Mouse (Mus musculus) A20 (cell line): ENCODE data around the gene Chrng.

ENCODE experiments used
- DNase-seq: peaks from one replicate; pipeline ENCODE4 v3.0.0-alpha.2; 2011; ENCODE audit warnings: low read depth, low spot score

Gene Chrng

GRCm38 (mm10) chr1:87198119-87199065 is 6.1 kb upstream of the Chrng start:
- DNase-seq: no peak

- DNase-seq: no peak
Observed at GRCm38 (mm10) chr1:87200811-87201210, 3.6 kb upstream of the Chrng start.

- no peak for DNase-seq
Observed at GRCm38 (mm10) chr1:87201848-87202247, 2.6 kb upstream of the Chrng start.

- DNase-seq: no peak
Observed at GRCm38 (mm10) chr1:87203779-87204178, 678 bp upstream of the Chrng start.

- no peak for DNase-seq
Observed at GRCm38 (mm10) chr1:87205038-87205437, 581 bp downstream of the Chrng start.

GRCm38 (mm10) chr1:87205502-87205901 is 1.0 kb downstream of the Chrng start:
- DNase-seq: no peak

- peak; percentile 49 for DNase-seq
Observed at GRCm38 (mm10) chr1:87206339-87206738, 1.9 kb downstream of the Chrng start.

GRCm38 (mm10) chr1:87211431-87211830 is 7.0 kb downstream of the Chrng start:
- no peak for DNase-seq

GRCm38 (mm10) chr1:87213735-87214704 is 9.6 kb downstream of the Chrng start, which contains the start of gene Eif4e2:
Gene Eif4e2, plus strand, starts transcription at chr1:87213914.
- DNase-seq: peak; percentile 95

- DNase-seq: peak; percentile 48
Observed at GRCm38 (mm10) chr1:87214748-87215147, 10.3 kb downstream of the Chrng start.

- peak; percentile 32 for DNase-seq
Observed at GRCm38 (mm10) chr1:87217938-87218337, 13.5 kb downstream of the Chrng start.

- no peak for DNase-seq
Observed at GRCm38 (mm10) chr1:87225739-87226138, 21.3 kb downstream of the Chrng start.

GRCm38 (mm10) chr1:87226409-87227159 is 22.1 kb downstream of the Chrng start:
- DNase-seq: no peak

- no peak for DNase-seq
Observed at GRCm38 (mm10) chr1:87227160-87227550, 22.7 kb downstream of the Chrng start.

- no peak for DNase-seq
Observed at GRCm38 (mm10) chr1:87230606-87231005, 26.1 kb downstream of the Chrng start.

GRCm38 (mm10) chr1:87232197-87232596 is 27.7 kb downstream of the Chrng start:
- no peak for DNase-seq

- no peak for DNase-seq
Observed at GRCm38 (mm10) chr1:87239056-87239455, 34.6 kb downstream of the Chrng start.

GRCm38 (mm10) chr1:87243021-87243420 is 38.6 kb downstream of the Chrng start:
- no peak for DNase-seq

- DNase-seq: no peak
Observed at GRCm38 (mm10) chr1:87245430-87245829, 41.0 kb downstream of the Chrng start.

- peak; percentile 85 for DNase-seq
Observed at GRCm38 (mm10) chr1:87245929-87246815, 41.7 kb downstream of the Chrng start.
